Mouse (Mus musculus): Measurements from ENCODE around the gene Slc27a4.

Gene Slc27a4

GRCm38 (mm10) chr2:29856451-29857260 is 54.2 kb downstream of the Slc27a4 start:
- no peak for DNase-seq (ENCODE audit: low spot score in 2 of 2)

GRCm38 (mm10) chr2:29857341-29857740 is 54.9 kb downstream of the Slc27a4 start:
- no peak for DNase-seq (ENCODE audit: low spot score in 2 of 2)

GRCm38 (mm10) chr2:29857967-29858366 is 55.5 kb downstream of the Slc27a4 start:
- DNase-seq (ENCODE audit: low spot score in 2 of 2), result no peak

- DNase-seq (ENCODE audit: low spot score in 2 of 2), result peak in 1 of 2 experiments; percentile 35
Observed at GRCm38 (mm10) chr2:29858748-29859473, 56.5 kb downstream of the Slc27a4 start.

- no peak for DNase-seq (ENCODE audit: low spot score in 2 of 2)
Observed at GRCm38 (mm10) chr2:29865125-29865524, 62.7 kb downstream of the Slc27a4 start.
